ENCODE assay signal across 9 mouse cellular contexts in genomic region chr5:33689221-33689844, GRCm38 (mm10). TPM values are rescaled to one million over a fixed set of nuclear protein-coding genes. Genes with fewer than 3 reads are reported as not detected.
DNase-seq lines count a peak whose midpoint lies in the region; ATAC-seq and TF ChIP-seq lines count a peak whose summit lies in the region.
"Had no signal": no experiment of that assay in that cellular context is flagged by ENCODE, and none has a peak within 500 bp of the region (broad histone marks: within the 10 kb centered on the region; RNA-seq: fewer than 3 reads in every experiment).

No protein-coding gene starts in this region.

- 64% methylated on average over 19 of the region's 20 CpGs for WGBS in heart, embryonic 14.5 days
- 59% methylated on average over 19 of the region's 20 CpGs for WGBS in lung, embryonic 15.5 days

- H3K4me1 ChIP-seq in E14TG2a.4 (replicated peaks; ENCODE audit: low read depth, low read length), result peaks cover 39% of the 10 kb centered on the region
- H3K4me1 ChIP-seq in heart, embryonic 14.5 days (ENCODE audit: control insufficient read depth in 2 of 2, insufficient read depth in 2 of 2, low read length in 2 of 2), result peaks cover 27 to 33% of the 10 kb centered on the region in 2 experiments
- peaks cover 63% of the 10 kb centered on the region for H3K4me1 ChIP-seq in lung, embryonic 15.5 days

- peak overlapping the region in 1 of 2 experiments; percentile 24; a peak in 1 of 4 replicates for H3K27ac ChIP-seq in heart, embryonic 14.5 days (replicated peaks in 1 of 2; ENCODE audit: control insufficient read depth in 1 of 2, insufficient read depth in 1 of 2, low read depth in 2 of 2, low read length in 2 of 2)
- peak overlapping the region; percentile 60 for H3K27ac ChIP-seq in lung, embryonic 15.5 days

- H3K4me3 ChIP-seq in E14TG2a.4 (replicated peaks; ENCODE audit: low read length), result peak overlapping the region; percentile 64
- H3K4me3 ChIP-seq in heart, embryonic 14.5 days (ENCODE audit: control insufficient read depth in 1 of 2, insufficient read depth in 1 of 2, low read depth in 1 of 2, low read length in 2 of 2), result no peak overlapping the region
- H3K4me3 ChIP-seq in lung, embryonic 15.5 days, result no peak overlapping the region

- H3K36me3 ChIP-seq in E14TG2a.4 (ENCODE audit: insufficient read depth, low read length), result no peaks in the 10 kb centered on the region
- H3K36me3 ChIP-seq in heart, embryonic 14.5 days (ENCODE audit: control insufficient read depth, insufficient read depth, low read length), result no peaks in the 10 kb centered on the region
- H3K36me3 ChIP-seq in lung, embryonic 15.5 days, result no peaks in the 10 kb centered on the region

- TF ChIP-seq CTCF in E14TG2a.4 (conservative IDR thresholded peaks at IDR 0.05; ENCODE audit: low read length), result no peak

- H3K9me3 ChIP-seq in E14TG2a.4 (ENCODE audit: low read length), result no peaks in the 10 kb centered on the region
- H3K9me3 ChIP-seq in heart, embryonic 14.5 days (ENCODE audit: control insufficient read depth, low read length), result no peaks in the 10 kb centered on the region
- H3K9me3 ChIP-seq in lung, embryonic 15.5 days, result no peaks in the 10 kb centered on the region

- H3K4me2 ChIP-seq in heart, embryonic 14.5 days (ENCODE audit: low read length), result no peak overlapping the region
- H3K4me2 ChIP-seq in lung, embryonic 15.5 days, result no peak overlapping the region

- H3K9ac ChIP-seq in heart, embryonic 14.5 days (ENCODE audit: low read length), result no peak overlapping the region
- no peak overlapping the region for H3K9ac ChIP-seq in lung, embryonic 15.5 days

- H3K27me3 ChIP-seq in E14TG2a.4 (ENCODE audit: insufficient read depth, low read length), result peaks cover 99% of the 10 kb centered on the region
- H3K27me3 ChIP-seq in heart, embryonic 14.5 days (ENCODE audit: control insufficient read depth, insufficient read depth, low read length), result no peaks in the 10 kb centered on the region; the same call in 1 of the 2 replicates
- H3K27me3 ChIP-seq in lung, embryonic 15.5 days, result 0 out of 2 replicates have a peak, but pooled peaks cover 2% of the 10 kb centered on the region

- DNase-seq in embryo, embryonic 10.5 days (ENCODE audit: low spot score), result peak; percentile 51
- no peak for DNase-seq in cerebellum, postnatal 36 days
- no peak for DNase-seq in frontal cortex, postnatal 36 days (ENCODE audit: low spot score in 2 of 2)
- DNase-seq in right cerebral cortex, postnatal 36 days (ENCODE audit: low spot score in 2 of 2), result no peak
- DNase-seq: gastrocnemius, postnatal 14 days had no signal

- ATAC-seq in heart, embryonic 14.5 days (ENCODE audit: insufficient number of reproducible peaks, insufficient read depth, low FRiP score, low read depth), result peak; percentile 31; the same call in 1 of the 2 replicates
- peak; percentile 20; the same call in 1 of the 2 replicates for ATAC-seq in lung, embryonic 15.5 days (ENCODE audit: borderline replicate concordance, extremely low read depth, low FRiP score, low TSS enrichment)
- ATAC-seq in granulocyte monocyte progenitor cell, adult 5-6 weeks (replicated peaks; ENCODE audit: poor library complexity, severe bottlenecking), result no peak

RNA-seq across cellular contexts. Expression of gene Tmem129, which starts 31.1 kb away (rescaled TPM):
- polyA plus RNA-seq in heart, embryonic 14.5 days (2014; fragmentation: Nextera tagmentation; extraction: Ambion mirVana), result 35.4 and 38.3 TPM in 2 replicates
- polyA plus RNA-seq in lung, embryonic 15.5 days (2015; fragmentation: Nextera tagmentation; extraction: Ambion mirVana), result 37.3 and 39.7 TPM in 2 replicates
- 15.0 and 27.7 TPM in 2 replicates for total RNA-seq in granulocyte monocyte progenitor cell, adult 5-6 weeks (2014; fragmentation: Nextera tagmentation)
- 19.7 and 26.2 TPM in 2 replicates for total RNA-seq in granulocyte monocyte progenitor cell, adult 5-6 weeks (2017)

RNA-seq across cellular contexts. Expression of gene Tacc3, which starts 31.4 kb away (rescaled TPM):
- 105 and 117 TPM in 2 replicates for polyA plus RNA-seq in heart, embryonic 14.5 days (2014; fragmentation: Nextera tagmentation; extraction: Ambion mirVana)
- polyA plus RNA-seq in lung, embryonic 15.5 days (2015; fragmentation: Nextera tagmentation; extraction: Ambion mirVana), result 217 and 227 TPM in 2 replicates
- 79.1 and 81.0 TPM in 2 replicates for total RNA-seq in granulocyte monocyte progenitor cell, adult 5-6 weeks (2014; fragmentation: Nextera tagmentation)
- 186 and 201 TPM in 2 replicates for total RNA-seq in granulocyte monocyte progenitor cell, adult 5-6 weeks (2017)

RNA-seq across cellular contexts. Expression of gene Fgfr3, which starts 32.1 kb away (rescaled TPM):
- 2.7 and 3.1 TPM in 2 replicates for polyA plus RNA-seq in heart, embryonic 14.5 days (2014; fragmentation: Nextera tagmentation; extraction: Ambion mirVana)
- polyA plus RNA-seq in lung, embryonic 15.5 days (2015; fragmentation: Nextera tagmentation; extraction: Ambion mirVana), result 59.1 and 64.7 TPM in 2 replicates
- not detected in 2 replicates for total RNA-seq in granulocyte monocyte progenitor cell, adult 5-6 weeks (2014; fragmentation: Nextera tagmentation)
- total RNA-seq in granulocyte monocyte progenitor cell, adult 5-6 weeks (2017), result not detected in 2 replicates

RNA-seq across cellular contexts. Expression of gene Slbp, which starts 37.0 kb away (rescaled TPM):
- 97.7 and 102 TPM in 2 replicates for polyA plus RNA-seq in heart, embryonic 14.5 days (2014; fragmentation: Nextera tagmentation; extraction: Ambion mirVana)
- 274 and 284 TPM in 2 replicates for polyA plus RNA-seq in lung, embryonic 15.5 days (2015; fragmentation: Nextera tagmentation; extraction: Ambion mirVana)
- 154 and 174 TPM in 2 replicates for total RNA-seq in granulocyte monocyte progenitor cell, adult 5-6 weeks (2014; fragmentation: Nextera tagmentation)
- 251 and 253 TPM in 2 replicates for total RNA-seq in granulocyte monocyte progenitor cell, adult 5-6 weeks (2017)

RNA-seq across cellular contexts. Expression of gene Gm9903, which starts 59.6 kb away (rescaled TPM):
- polyA plus RNA-seq in heart, embryonic 14.5 days (2014; fragmentation: Nextera tagmentation; extraction: Ambion mirVana), result 1.3 TPM in 2 replicates
- 0.33 and 0.37 TPM in 2 replicates for polyA plus RNA-seq in lung, embryonic 15.5 days (2015; fragmentation: Nextera tagmentation; extraction: Ambion mirVana)
- 0.75 TPM in 1 of 2 replicates, not detected in the other for total RNA-seq in granulocyte monocyte progenitor cell, adult 5-6 weeks (2014; fragmentation: Nextera tagmentation)
- total RNA-seq in granulocyte monocyte progenitor cell, adult 5-6 weeks (2017), result 0.15 and 0.30 TPM in 2 replicates

Comparison
In these comparisons a context has a peak if more than half of its experiments do, and no peak if none do; other contexts are left out.
1. RNA of gene Fgfr3, which starts 32.1 kb away (polyA plus RNA-seq): 59.1 to 64.7 TPM in lung, embryonic 15.5 days; 2.7 to 3.1 TPM in heart, embryonic 14.5 days; every median in the first group is over 10 times any median in the second.